Mouse (Mus musculus) retina, adult 2 months (tissue): Measurements from ENCODE around the gene Depdc1b.

Experiments used
- DNase-seq: peaks from one replicate; pipeline ENCODE4 v3.0.0-alpha.2; 2012; ENCODE audit warnings: low read depth, low spot score

The Depdc1b gene

GRCm38 (mm10) chr13:108354804-108355552, 38.8 kb downstream of the Depdc1b start:
- no peak for DNase-seq

- no peak for DNase-seq
Measured at GRCm38 (mm10) chr13:108357362-108357761, 41.2 kb downstream of the Depdc1b start.

GRCm38 (mm10) chr13:108358228-108358627, 42.1 kb downstream of the Depdc1b start:
- no peak for DNase-seq

- no peak for DNase-seq
Measured at GRCm38 (mm10) chr13:108367496-108367895, 51.4 kb downstream of the Depdc1b start.

- no peak for DNase-seq
Measured at GRCm38 (mm10) chr13:108370241-108370941, 54.3 kb downstream of the Depdc1b start.

GRCm38 (mm10) chr13:108371352-108371921, 55.3 kb downstream of the Depdc1b start:
- DNase-seq: no peak

- no peak for DNase-seq
Measured at GRCm38 (mm10) chr13:108373231-108373630, 57.1 kb downstream of the Depdc1b start.

- no peak for DNase-seq
Measured at GRCm38 (mm10) chr13:108376637-108377036, 60.5 kb downstream of the Depdc1b start.

- DNase-seq: no peak
Measured at GRCm38 (mm10) chr13:108381161-108381560, 65.0 kb downstream of the Depdc1b start.

- no peak for DNase-seq
Measured at GRCm38 (mm10) chr13:108383051-108383450, 66.9 kb downstream of the Depdc1b start.

GRCm38 (mm10) chr13:108386058-108386457, 69.9 kb downstream of the Depdc1b start:
- no peak for DNase-seq

GRCm38 (mm10) chr13:108390565-108390964, 74.4 kb downstream of the Depdc1b start:
- no peak for DNase-seq

- DNase-seq: no peak
Measured at GRCm38 (mm10) chr13:108403197-108403596, 87.1 kb downstream of the Depdc1b start.

GRCm38 (mm10) chr13:108404372-108404771, 88.2 kb downstream of the Depdc1b start:
- DNase-seq: no peak

GRCm38 (mm10) chr13:108415464-108415863, 99.3 kb downstream of the Depdc1b start:
- no peak for DNase-seq

GRCm38 (mm10) chr13:108418741-108419507, 102.8 kb downstream of the Depdc1b start:
- no peak for DNase-seq

- DNase-seq: no peak
Measured at GRCm38 (mm10) chr13:108426322-108426721, 110.2 kb downstream of the Depdc1b start.

GRCm38 (mm10) chr13:108428809-108429208, 112.7 kb downstream of the Depdc1b start:
- DNase-seq: no peak

GRCm38 (mm10) chr13:108429623-108430022, 113.5 kb downstream of the Depdc1b start:
- DNase-seq: no peak

GRCm38 (mm10) chr13:108431776-108432175, 115.6 kb downstream of the Depdc1b start:
- DNase-seq: no peak

GRCm38 (mm10) chr13:108435687-108436086, 119.6 kb downstream of the Depdc1b start:
- no peak for DNase-seq

GRCm38 (mm10) chr13:108437424-108437823, 121.3 kb downstream of the Depdc1b start:
- DNase-seq: no peak
